Mouse (Mus musculus) spleen, postnatal 36 days (tissue): ENCODE measurements around the gene Pth2.
A peak's percentile ranks its signal among the peaks of the same experiment; 100 is the strongest.
"Not testable (repeated sequence)": the region's sequence is repeated elsewhere in the genome, so short reads cannot be mapped to it uniquely, and the experiment has no call there.

Experiments used
- DNase-seq, 2 experiments: peaks; one replicate each; pipeline ENCODE4 v3.0.0; 2022; ENCODE audit warnings: low spot score in 2 of 2, mixed read lengths in 1 of 2

Pth2 gene

GRCm38 (mm10) chr7:45180896-45181477, at the start of gene Pth2:
TSS of gene Pth2 (plus strand) at chr7:45180995.
- no peak for DNase-seq

- DNase-seq, result no peak
These were observed 48.9 kb upstream of the Pth2 start for GRCm38 (mm10) chr7:45131850-45132249.

DNA sequence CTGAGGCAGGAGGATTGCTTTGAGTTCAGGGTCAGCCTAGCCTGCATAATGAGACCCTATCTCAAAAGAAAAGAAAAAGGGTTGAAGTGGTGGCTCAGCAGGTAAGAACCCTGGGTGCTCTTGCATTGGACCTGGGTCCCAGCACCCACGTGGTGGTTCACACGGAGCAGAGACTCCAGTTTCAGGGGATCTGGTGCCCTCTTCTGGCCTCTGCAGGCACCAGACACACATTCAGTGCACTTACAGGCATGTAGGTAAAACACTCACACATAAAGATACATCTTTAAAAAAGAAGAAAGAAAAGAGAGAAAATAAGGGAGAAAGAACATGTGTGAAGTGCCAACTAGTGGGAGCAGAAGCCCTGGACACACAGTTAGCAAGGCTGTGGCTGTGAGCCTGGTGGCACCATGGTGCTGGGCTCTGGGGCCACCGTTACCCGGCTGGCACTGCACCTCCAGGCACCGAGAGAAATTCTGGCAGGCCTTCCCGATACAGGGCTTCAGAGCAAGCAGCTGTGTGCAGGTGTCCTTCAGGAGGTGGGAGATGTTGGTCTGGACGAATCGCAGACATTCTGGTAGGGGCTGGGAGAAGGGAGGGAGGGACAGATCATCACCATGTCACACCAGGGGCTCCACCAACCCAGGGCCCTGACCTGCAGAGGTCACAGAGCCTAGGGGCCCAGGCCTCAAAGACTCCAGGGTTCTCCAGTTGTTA, 47.2 kb upstream of the Pth2 start:
- DNase-seq, result no peak

GRCm38 (mm10) chr7:45134544-45135026, 46.2 kb upstream of the Pth2 start:
- peak in 1 of 2 experiments; percentile 63 for DNase-seq

DNA sequence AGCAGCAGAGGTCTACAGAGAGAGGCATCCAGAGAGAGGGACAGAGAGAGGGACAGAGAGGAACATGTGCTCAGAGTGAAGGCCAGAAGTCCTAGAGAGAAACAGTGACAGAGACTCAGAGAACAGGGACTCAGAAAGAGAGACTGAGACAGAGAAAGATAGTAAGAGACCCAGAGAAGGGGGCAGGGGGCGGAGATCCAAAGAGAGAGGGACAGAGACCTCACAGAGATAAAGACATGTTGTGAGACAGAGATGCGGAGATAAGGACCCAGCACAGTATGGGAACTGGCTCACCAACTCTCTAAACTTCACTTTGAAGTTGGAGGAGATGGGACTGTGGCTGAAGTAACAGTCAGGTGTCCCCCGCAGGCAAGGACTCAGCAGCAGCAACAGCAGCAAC, 45.4 kb upstream of the Pth2 start:
- DNase-seq, result no peak

GRCm38 (mm10) chr7:45135993-45136567, 44.7 kb upstream of the Pth2 start, which contains the start of the genes Gm45713 and Flt3l:
TSS of gene Gm45713 (minus strand) at chr7:45136231.
TSS of gene Flt3l (minus strand) at chr7:45136432.
- peak; percentile 87 to 90 for DNase-seq

GRCm38 (mm10) chr7:45137171-45138006, 43.4 kb upstream of the Pth2 start:
- no peak for DNase-seq

DNA sequence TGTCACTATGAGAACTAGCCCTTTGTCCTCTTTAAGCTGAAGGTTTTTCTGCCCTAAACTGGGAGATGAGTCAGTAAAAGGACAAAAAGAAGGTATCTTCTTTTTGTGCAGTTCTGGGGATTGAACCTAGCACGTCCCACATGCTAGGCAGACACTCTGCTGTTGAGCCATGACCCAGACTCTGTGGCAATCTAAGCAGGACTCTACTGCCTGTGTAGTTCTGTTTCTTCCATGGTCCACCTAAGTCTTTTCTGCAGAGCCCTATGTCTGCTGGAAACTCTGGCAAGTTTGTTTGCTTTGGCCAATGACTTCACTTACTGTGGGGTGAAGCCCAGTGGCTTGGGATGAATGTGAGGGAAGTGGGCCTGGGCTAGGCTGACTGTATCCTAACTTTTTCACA, 42.4 kb upstream of the Pth2 start:
- no peak for DNase-seq

GRCm38 (mm10) chr7:45139904-45140723, 40.7 kb upstream of the Pth2 start:
- DNase-seq, result no peak

DNA sequence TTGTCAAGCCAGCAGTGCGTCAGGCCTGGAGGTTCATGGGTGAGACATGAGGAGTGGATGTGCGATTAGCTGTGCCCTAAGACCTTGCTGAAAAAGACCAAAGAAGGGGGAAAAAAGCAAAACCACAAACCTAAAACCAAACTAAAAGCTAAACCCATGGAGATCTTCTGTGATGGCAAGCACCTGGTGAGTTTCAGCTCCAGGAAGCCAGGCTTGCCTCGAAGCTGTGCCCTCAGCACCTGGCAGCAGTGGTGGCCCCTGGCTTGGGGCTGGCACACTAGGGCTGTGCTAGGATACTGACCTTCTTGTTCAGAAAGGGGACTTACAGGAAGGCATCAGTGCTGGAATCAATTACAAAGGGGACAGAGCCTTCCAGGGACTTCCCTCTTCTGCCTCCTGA, 39.5 kb upstream of the Pth2 start:
- no peak for DNase-seq

- no peak for DNase-seq
These were observed 38.9 kb upstream of the Pth2 start for GRCm38 (mm10) chr7:45141914-45142313.

GRCm38 (mm10) chr7:45144368-45145174, 36.2 kb upstream of the Pth2 start:
- DNase-seq, result no peak

GRCm38 (mm10) chr7:45145460-45145859, 35.3 kb upstream of the Pth2 start:
- no peak for DNase-seq

- DNase-seq, result no peak
These were observed 33.5 kb upstream of the Pth2 start for GRCm38 (mm10) chr7:45147267-45147666.

GRCm38 (mm10) chr7:45147899-45148298, 32.9 kb upstream of the Pth2 start:
- no peak for DNase-seq

- DNase-seq, result no peak
These were observed 32.2 kb upstream of the Pth2 start for GRCm38 (mm10) chr7:45148534-45149098.

GRCm38 (mm10) chr7:45149545-45149944, 31.2 kb upstream of the Pth2 start:
- no peak for DNase-seq

DNA sequence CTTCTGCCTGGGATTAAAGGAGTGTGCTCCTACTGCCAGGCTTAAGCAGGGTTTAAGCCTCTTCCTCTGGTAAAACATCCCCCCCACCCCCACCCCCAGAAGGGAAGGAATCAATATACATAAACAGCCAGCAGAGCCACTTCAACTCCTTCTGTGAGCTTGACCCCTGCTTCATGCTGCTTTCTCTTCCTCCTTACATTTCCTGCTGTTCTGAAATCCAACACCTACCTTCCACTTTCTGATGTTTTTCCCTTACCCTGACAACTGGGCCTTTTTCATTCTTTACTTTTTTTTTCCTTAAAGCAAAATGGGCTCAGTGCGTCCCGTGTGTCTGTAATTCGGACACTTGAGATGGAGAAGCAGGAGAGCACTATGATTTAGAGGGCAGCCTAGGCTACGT, 30.5 kb upstream of the Pth2 start:
- DNase-seq, result no peak

DNA sequence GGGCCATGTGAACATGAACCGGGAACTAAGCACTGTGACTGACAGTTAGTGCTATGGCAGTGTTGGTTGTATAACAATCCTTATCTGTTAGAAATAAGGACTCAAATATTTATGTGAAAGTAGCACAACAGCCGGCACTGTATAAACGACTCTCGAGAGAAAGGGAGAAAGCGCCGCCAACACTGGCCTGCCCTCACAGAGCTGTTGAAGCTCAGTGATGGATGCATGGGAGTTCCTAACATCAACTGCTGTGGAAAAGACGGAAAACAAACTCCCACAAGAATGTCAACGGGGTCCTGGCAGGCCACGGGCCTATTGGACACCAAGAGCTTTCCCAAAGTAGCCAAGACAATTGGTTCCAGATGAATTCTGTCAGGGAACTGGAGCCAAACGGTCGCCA, 29.5 kb upstream of the Pth2 start:
- no peak for DNase-seq

DNA sequence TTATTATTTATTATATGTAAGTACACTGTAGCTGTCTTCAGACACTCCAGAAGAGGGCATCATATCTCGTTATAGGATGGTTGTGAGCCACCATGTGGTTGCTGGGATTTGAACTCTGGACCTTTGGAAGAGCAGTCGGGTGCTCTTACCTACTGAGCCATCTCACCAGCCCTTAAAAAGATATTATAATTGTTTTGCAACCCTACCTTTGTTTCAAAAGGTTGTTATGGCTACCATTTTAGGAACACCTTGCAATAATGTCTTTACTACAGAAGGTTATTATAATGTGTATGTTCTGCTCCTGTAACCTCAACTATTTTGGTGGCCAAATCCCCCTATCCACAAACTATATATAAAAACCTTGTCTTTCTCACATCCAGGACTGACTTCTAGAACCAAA, 27.7 kb upstream of the Pth2 start:
- not testable (repeated sequence) for DNase-seq
